Mouse (Mus musculus) effector memory CD4-positive, alpha-beta T cell, adult 7 months (primary cell): ENCODE data around the gene Fndc10. TPM values are rescaled to one million over a fixed set of nuclear protein-coding genes. Genes with fewer than 3 reads are reported as not detected.

Experiments
- polyA plus RNA-seq: library from polyadenylated mRNA; unstranded; fragments of 100-300 nt; shearing (Covaris generic); gene quantifications from one replicate; pipeline ENCODE4 v1.2.1, GENCODE M21; 2017

The Fndc10 gene
- polyA plus RNA-seq, result 10.8 TPM

GRCm38 (mm10) chr4:155694111-155694481 is at the start of gene Fndc10:
TSS of gene Fndc10 (plus strand) at chr4:155694342.

GRCm38 (mm10) chr4:155645308-155645707 is 48.8 kb upstream of the Fndc10 start, which contains the start of gene Gm10563:
TSS of gene Gm10563 (minus strand) at chr4:155645408.

GRCm38 (mm10) chr4:155653086-155653450 is 41.1 kb upstream of the Fndc10 start, which contains the start of gene Mmp23:
TSS of gene Mmp23 (minus strand) at chr4:155653384.

GRCm38 (mm10) chr4:155668689-155669597 is 25.2 kb upstream of the Fndc10 start, which contains the start of gene Mib2:
TSS of gene Mib2 (minus strand) at chr4:155669198.

GRCm38 (mm10) chr4:155704721-155705591 is 10.8 kb downstream of the Fndc10 start, which contains the start of gene Ssu72:
TSS of gene Ssu72 (plus strand) at chr4:155704800.

GRCm38 (mm10) chr4:155734350-155734941 is 40.3 kb downstream of the Fndc10 start, which contains the start of gene Tmem240:
TSS of gene Tmem240 (plus strand) at chr4:155734800.

Other genes with a start within 250 kb of the Fndc10 start
- gene Tmem52, start 225.2 kb upstream of the Fndc10 start, polyA plus RNA-seq, result not detected
- 437 TPM for gene Gnb1, start 203.0 kb upstream of the Fndc10 start, polyA plus RNA-seq
- gene Nadk, start 132.0 kb upstream of the Fndc10 start, polyA plus RNA-seq, result 110 TPM
- 20.0 TPM for gene Slc35e2, start 92.9 kb upstream of the Fndc10 start, polyA plus RNA-seq
- gene Cdk11b, start 69.5 kb upstream of the Fndc10 start, polyA plus RNA-seq, result 314 TPM
- gene Gm10563, start 48.9 kb upstream of the Fndc10 start, polyA plus RNA-seq, result not detected
- gene Mmp23, start 41.0 kb upstream of the Fndc10 start, polyA plus RNA-seq, result 0.74 TPM
- gene Mib2, start 25.1 kb upstream of the Fndc10 start, polyA plus RNA-seq, result 45.8 TPM
- 92.9 TPM for gene Ssu72, start 10.5 kb downstream of the Fndc10 start, polyA plus RNA-seq
- gene Tmem240, start 40.5 kb downstream of the Fndc10 start, polyA plus RNA-seq, result 0.35 TPM
- gene Atad3a, start 66.8 kb downstream of the Fndc10 start, polyA plus RNA-seq, result 65.7 TPM
- gene Vwa1, start 80.4 kb downstream of the Fndc10 start, polyA plus RNA-seq, result not detected
- not detected for gene Tmem88b, start 91.5 kb downstream of the Fndc10 start, polyA plus RNA-seq
- gene Ankrd65, start 96.1 kb downstream of the Fndc10 start, polyA plus RNA-seq, result not detected
- 72.5 TPM for gene Mrpl20, start 108.5 kb downstream of the Fndc10 start, polyA plus RNA-seq
- 320 TPM for gene Ccnl2, start 118.1 kb downstream of the Fndc10 start, polyA plus RNA-seq
- gene Aurkaip1, start 136.9 kb downstream of the Fndc10 start, polyA plus RNA-seq, result 125 TPM
- 4.6 TPM for gene Mxra8, start 145.3 kb downstream of the Fndc10 start, polyA plus RNA-seq
- 85.5 TPM for gene Dvl1, start 153.1 kb downstream of the Fndc10 start, polyA plus RNA-seq
- gene Tas1r3, start 169.0 kb downstream of the Fndc10 start, polyA plus RNA-seq, result 0.56 TPM
- 6.9 TPM for gene Cptp, start 175.1 kb downstream of the Fndc10 start, polyA plus RNA-seq
- 63.2 TPM for gene Ints11, start 175.2 kb downstream of the Fndc10 start, polyA plus RNA-seq
- gene Pusl1, start 197.4 kb downstream of the Fndc10 start, polyA plus RNA-seq, result 26.4 TPM
- 38.1 TPM for gene Acap3, start 197.5 kb downstream of the Fndc10 start, polyA plus RNA-seq
- 179 TPM for gene Ube2j2, start 249.5 kb downstream of the Fndc10 start, polyA plus RNA-seq